Mouse (Mus musculus) thymus, adult 2 months (tissue): ENCODE results near the gene Gm826. TPM values are rescaled to one million over a fixed set of nuclear protein-coding genes. Genes with fewer than 3 reads are reported as not detected.

Source experiments
- DNase-seq: peaks from one replicate; pipeline ENCODE4 v3.0.0; 2021
- H3K27ac ChIP-seq: fragments of 200-500 bp; 2 replicates; pipeline ENCODE4 v1.5.1; 2012; ENCODE audit warnings: low read length, control low read depth; ENCODE audit not compliant: control insufficient read depth, insufficient read depth
- H3K27me3 ChIP-seq: fragments of 200-500 bp; 2 replicates; pipeline ENCODE4 v1.6.1; 2012; ENCODE audit warnings: mild to moderate bottlenecking, low read length, moderate library complexity, mixed read lengths; ENCODE audit not compliant: control insufficient read depth, insufficient read depth
- H3K36me3 ChIP-seq: fragments of 200-500 bp; 2 replicates; pipeline ENCODE4 v1.6.1; 2012; ENCODE audit warnings: mild to moderate bottlenecking, low read length, moderate library complexity; ENCODE audit not compliant: control insufficient read depth, insufficient read depth
- H3K4me1 ChIP-seq: fragments of 200-500 bp; replicated peaks from 2 replicates; pipeline ENCODE4 v1.6.1; 2012; ENCODE audit warnings: low read length; ENCODE audit not compliant: control insufficient read depth, insufficient read depth
- H3K4me3 ChIP-seq: fragments of 200-500 bp; 2 replicates; pipeline ENCODE4 v1.5.1; 2012; ENCODE audit warnings: mild to moderate bottlenecking, low read length, control low read depth, moderate library complexity; ENCODE audit not compliant: control insufficient read depth, insufficient read depth
- CTCF ChIP-seq: fragments of 200-500 bp; IDR thresholded peaks from 2 replicates; pipeline ENCODE4 v1.5.1; 2012; ENCODE audit warnings: mild to moderate bottlenecking, control low read depth, low read length, moderate library complexity, borderline replicate concordance; ENCODE audit not compliant: control insufficient read depth, poor library complexity, insufficient read depth; ENCODE audit errors: extremely low read depth
- POLR2A ChIP-seq: fragments of 200-500 bp; IDR thresholded peaks from 2 replicates; pipeline ENCODE4 v1.6.1; 2012; ENCODE audit warnings: mild to moderate bottlenecking, low read length, control low read depth, moderate library complexity; ENCODE audit not compliant: control insufficient read depth, poor library complexity, insufficient read depth; ENCODE audit errors: extremely low read depth
- WGBS: fragments of 180-500 bp; shearing (Covaris S2); methylation state at CpG from one replicate; pipeline ENCODE4 v1.1.7; 2018; 5-methylcytosine and 5-hydroxymethylcytosine counted together
- polyA plus RNA-seq: library from polyadenylated mRNA; depleted of rRNA; stranded (reverse); fragments of >200 nt; gene quantifications from 2 replicates; pipeline ENCODE4 v1.2.3, GENCODE M21; 2012

The Gm826 gene
- polyA plus RNA-seq, 1 experiment: 0.44 TPM

- Histone ChIP-seq H3K4me3 (no peak overlapping the region), H3K27me3 (no peaks in the 10 kb centered on the region), H3K36me3 (no peaks in the 10 kb centered on the region), H3K27ac (peak overlapping the region; percentile 95), H3K4me1 (peaks cover 38% of the 10 kb centered on the region)
- TF ChIP-seq POLR2A (no peak), CTCF (no peak)
- WGBS: 59% methylated on average over 4 of the region's 4 CpGs
- peak; percentile 40 for DNase-seq
These were observed 6.8 kb downstream of the Gm826 start for GRCm38 (mm10) chr2:160327167-160327566.

GRCm38 (mm10) chr2:160325105-160325644 lies 8.8 kb downstream of the Gm826 start:
- H3K4me3 ChIP-seq: no peak overlapping the region
- peaks cover 36% of the 10 kb centered on the region for H3K4me1 ChIP-seq
- H3K27me3 ChIP-seq: no peaks in the 10 kb centered on the region
- H3K27ac ChIP-seq: no peak overlapping the region
- WGBS: 87% methylated on average over 6 of the region's 6 CpGs
- no peaks in the 10 kb centered on the region for H3K36me3 ChIP-seq
- TF ChIP-seq POLR2A (no peak), CTCF (no peak)
- no peak for DNase-seq

GRCm38 (mm10) chr2:160321829-160322228 lies 12.1 kb downstream of the Gm826 start:
- H3K36me3 ChIP-seq: no peaks in the 10 kb centered on the region
- 60% methylated on average over 4 of the region's 4 CpGs for WGBS
- TF ChIP-seq CTCF (no peak), POLR2A (no peak)
- no peak overlapping the region for H3K4me3 ChIP-seq
- no peak for DNase-seq
- H3K27ac ChIP-seq: no peak overlapping the region
- peaks cover 9% of the 10 kb centered on the region for H3K4me1 ChIP-seq
- H3K27me3 ChIP-seq: no peaks in the 10 kb centered on the region

GRCm38 (mm10) chr2:160318255-160318654 lies 15.7 kb downstream of the Gm826 start:
- WGBS: 9% methylated on average over 4 of the region's 4 CpGs
- H3K27ac ChIP-seq: no peak overlapping the region
- no peaks in the 10 kb centered on the region for H3K4me1 ChIP-seq
- no peaks in the 10 kb centered on the region for H3K27me3 ChIP-seq
- DNase-seq: no peak
- H3K36me3 ChIP-seq: no peaks in the 10 kb centered on the region
- TF ChIP-seq POLR2A (no peak), CTCF (no peak)
- H3K4me3 ChIP-seq: no peak overlapping the region

- Histone ChIP-seq H3K4me3 (no peak overlapping the region), H3K27me3 (no peaks in the 10 kb centered on the region), H3K36me3 (no peaks in the 10 kb centered on the region), H3K4me1 (no peaks in the 10 kb centered on the region), H3K27ac (no peak overlapping the region)
- no peak for TF ChIP-seq CTCF
- TF ChIP-seq POLR2A: no peak
- WGBS: 55% methylated on average over 12 of the region's 12 CpGs
- no peak for DNase-seq
These were observed 20.4 kb downstream of the Gm826 start for GRCm38 (mm10) chr2:160313595-160314007.

GRCm38 (mm10) chr2:160305070-160305469 lies 28.9 kb downstream of the Gm826 start:
- H3K27me3 ChIP-seq: no peaks in the 10 kb centered on the region
- no peak for DNase-seq
- 92% methylated on average over 3 of the region's 3 CpGs for WGBS
- H3K36me3 ChIP-seq: no peaks in the 10 kb centered on the region
- no peak overlapping the region for H3K27ac ChIP-seq
- no peak for TF ChIP-seq CTCF
- no peak for TF ChIP-seq POLR2A
- H3K4me1 ChIP-seq: no peaks in the 10 kb centered on the region
- H3K4me3 ChIP-seq: no peak overlapping the region

- no peak for DNase-seq
- 42% methylated on average over 2 of the region's 2 CpGs for WGBS
- no peaks in the 10 kb centered on the region for H3K27me3 ChIP-seq
- no peak overlapping the region for H3K27ac ChIP-seq
- TF ChIP-seq POLR2A (no peak), CTCF (no peak)
- no peaks in the 10 kb centered on the region for H3K4me1 ChIP-seq
- H3K36me3 ChIP-seq: no peaks in the 10 kb centered on the region
- H3K4me3 ChIP-seq: no peak overlapping the region
These were observed 30.0 kb downstream of the Gm826 start for GRCm38 (mm10) chr2:160303992-160304391.
